Mouse (Mus musculus) hindbrain, embryonic 10.5 days (tissue): ENCODE results near the gene Hmx1. TPM values are rescaled to one million over a fixed set of nuclear protein-coding genes. Genes with fewer than 3 reads are reported as not detected.

ENCODE experiments used
- DNase-seq: peaks from one replicate; pipeline ENCODE4 v3.0.0-alpha.2; 2017; ENCODE audit warnings: low spot score
- H3K27ac ChIP-seq: fragments of 300-500 bp; sonication (generic); 2 replicates; pipeline ENCODE4 v1.5.1; 2016; ENCODE audit warnings: mild to moderate bottlenecking, moderate library complexity
- H3K27me3 ChIP-seq: fragments of 300-500 bp; sonication (generic); 2 replicates; pipeline ENCODE4 v1.6.1; 2016; ENCODE audit warnings: mild to moderate bottlenecking; ENCODE audit not compliant: poor library complexity, insufficient read depth, severe bottlenecking
- H3K36me3 ChIP-seq: fragments of 300-500 bp; sonication (generic); 2 replicates; pipeline ENCODE4 v1.6.1; 2016; ENCODE audit warnings: mild to moderate bottlenecking, moderate library complexity
- H3K4me1 ChIP-seq: fragments of 300-500 bp; sonication (generic); replicated peaks from 2 replicates; pipeline ENCODE4 v1.6.1; 2016; ENCODE audit warnings: mild to moderate bottlenecking
- H3K4me3 ChIP-seq: fragments of 300-500 bp; sonication (generic); 2 replicates; pipeline ENCODE4 v1.5.1; 2016; ENCODE audit warnings: mild to moderate bottlenecking, moderate library complexity
- H3K9me3 ChIP-seq: fragments of 300-500 bp; sonication (generic); 2 replicates; pipeline ENCODE4 v1.6.1; 2016; ENCODE audit warnings: mild to moderate bottlenecking, moderate library complexity
- WGBS: fragments of 180-500 bp; shearing (Covaris S2); methylation state at CpG from one replicate; pipeline ENCODE4 v1.1.7; 2016; 5-methylcytosine and 5-hydroxymethylcytosine counted together
- polyA plus RNA-seq: library from polyadenylated mRNA; unstranded; fragments of >200 nt; fragmentation: Nextera tagmentation; extraction: Ambion mirVana; gene quantifications from 2 replicates; pipeline ENCODE4 v1.2.1, GENCODE M21; 2016

The Hmx1 gene
- polyA plus RNA-seq, 1 experiment from 2014 or later: 2.7 TPM

DNA sequence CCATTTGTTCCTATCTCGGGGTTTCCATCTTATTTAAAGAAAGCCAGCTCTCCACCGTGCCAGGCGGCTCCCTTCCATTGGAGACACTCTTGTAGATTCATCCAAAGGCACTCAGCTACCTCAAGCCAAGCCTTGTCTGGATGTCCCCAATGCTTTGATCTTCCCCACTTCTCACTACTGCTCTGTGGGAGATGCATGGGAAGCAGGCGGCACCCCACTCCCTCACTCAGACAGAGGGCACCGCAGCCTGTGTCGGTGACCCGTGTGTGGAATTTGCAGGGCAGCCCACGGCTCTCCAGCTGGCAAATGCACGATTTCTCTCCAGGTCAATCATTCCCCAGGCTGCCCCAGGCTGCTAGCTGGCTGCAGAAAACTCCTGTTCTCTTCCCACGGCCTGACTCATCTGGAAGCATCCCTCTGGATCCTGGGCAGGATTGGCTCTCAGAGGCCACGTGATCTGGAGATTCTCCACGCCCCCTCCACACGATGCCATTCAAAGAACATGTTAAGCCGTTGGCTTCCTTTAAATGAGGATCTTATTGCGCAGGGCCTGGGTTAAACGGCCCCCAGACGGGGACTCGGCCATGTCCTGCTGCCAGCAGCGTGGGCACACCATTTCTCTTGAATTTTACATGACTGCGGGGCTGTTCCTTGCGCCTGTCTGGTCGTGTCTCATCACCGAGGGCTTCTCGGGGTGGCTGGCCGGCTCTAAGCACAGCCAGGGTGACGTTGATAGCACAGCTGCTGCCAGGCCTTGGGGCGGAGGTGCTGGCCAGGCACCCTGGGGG lies 58.9 kb downstream of the Hmx1 start:
- DNase-seq: peak; percentile 80
- Histone ChIP-seq H3K4me1 (peaks cover 22% of the 10 kb centered on the region), H3K4me3 (peak overlapping the region; percentile 47), H3K27me3 (peaks cover 57% of the 10 kb centered on the region), H3K27ac (peak overlapping the region; percentile 66), H3K36me3 (no peaks in the 10 kb centered on the region), H3K9me3 (no peaks in the 10 kb centered on the region)
- WGBS: 22% methylated on average over 27 of the region's 27 CpGs

Other genes starting within 250 kb of the Hmx1 start
- gene Adra2c, start 110.8 kb upstream of the Hmx1 start, polyA plus RNA-seq: 0.07 TPM in 1 of 2 replicates, not detected in the other
- 4.7 and 5.0 TPM in 2 replicates for gene Cpz, start 136.6 kb downstream of the Hmx1 start, polyA plus RNA-seq
- gene Trmt44, start 186.0 kb downstream of the Hmx1 start, polyA plus RNA-seq: 8.2 and 9.1 TPM in 2 replicates
- gene Acox3, start 193.9 kb downstream of the Hmx1 start, polyA plus RNA-seq: 10.9 and 14.2 TPM in 2 replicates